Mouse (Mus musculus): ENCODE data around the gene Trhr2. TPM values are rescaled to one million over a fixed set of nuclear protein-coding genes. Genes with fewer than 3 reads are reported as not detected.
"Not testable (repeated sequence)": the region's sequence is repeated elsewhere in the genome, so short reads cannot be mapped to it uniquely, and the experiment has no call there.

Trhr2 gene
- polyA plus RNA-seq, 1 experiment = 1.8 TPM

DNA sequence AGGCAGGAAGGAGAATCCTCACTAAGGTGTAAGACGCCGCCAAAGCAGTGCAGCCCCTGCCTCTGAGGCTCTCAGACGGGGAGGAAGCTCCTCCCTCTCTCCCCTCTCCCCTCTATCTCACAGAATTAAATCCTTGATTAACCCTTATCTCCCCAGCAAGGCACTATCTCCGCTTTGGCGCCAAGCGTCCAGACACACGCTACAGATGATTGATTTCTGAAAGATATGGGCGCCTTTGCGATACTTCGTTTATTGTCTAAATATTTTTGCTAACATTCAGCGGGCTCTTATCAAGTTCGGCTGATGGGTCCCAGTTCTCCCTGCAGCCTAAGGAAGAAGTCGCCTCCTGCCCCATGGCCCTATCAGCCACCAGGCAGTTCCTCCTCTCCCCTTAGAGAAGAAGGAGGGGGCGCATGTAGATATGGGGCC, 34.4 kb downstream of the Trhr2 start:
- Histone ChIP-seq H3K27ac (ENCODE audit: insufficient read depth, low read length) (no peak overlapping the region), H3K4me3 (replicated peaks; ENCODE audit: insufficient read depth, low read depth, low read length) (no peak overlapping the region), H3K4me1 (ENCODE audit: control insufficient read depth, insufficient read depth, low read length) (peaks cover 15% of the 10 kb centered on the region), H3K27me3 (ENCODE audit: control insufficient read depth, insufficient read depth, low read length) (no peaks in the 10 kb centered on the region)
- WGBS = 85% methylated on average over 14 of the region's 14 CpGs
- DNase-seq = no peak
- TF ChIP-seq CTCF (IDR thresholded peaks at IDR 0.05; ENCODE audit: borderline replicate concordance, insufficient read depth, low read depth, low read length) (no peak), POLR2A (IDR thresholded peaks at IDR 0.05; ENCODE audit: borderline replicate concordance, insufficient read depth, low read length) (no peak)

DNA sequence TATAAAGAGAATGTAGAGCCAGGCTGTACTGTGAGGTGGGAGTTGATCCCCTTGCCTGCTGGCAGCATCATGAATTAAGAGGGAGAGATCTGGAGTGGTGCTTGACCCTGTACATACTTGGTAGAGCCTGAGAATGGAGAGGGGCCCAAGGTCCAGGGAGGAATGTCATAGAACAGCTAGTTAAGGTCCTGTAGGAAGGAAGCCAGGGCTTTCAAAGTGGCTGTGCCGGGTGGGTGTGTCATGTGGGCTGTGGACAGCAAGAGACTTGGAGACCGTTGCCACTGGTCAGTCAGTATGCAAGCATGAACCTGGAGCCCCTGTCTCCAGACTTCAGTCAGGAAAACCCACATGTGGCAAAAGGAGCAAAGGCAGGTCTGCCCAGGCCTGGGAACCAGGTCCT, 35.4 kb downstream of the Trhr2 start:
- no peak for DNase-seq
- peaks cover 22% of the 10 kb centered on the region for H3K4me1 ChIP-seq (ENCODE audit: control insufficient read depth, insufficient read depth, low read length)
- no peak overlapping the region for H3K27ac ChIP-seq (ENCODE audit: insufficient read depth, low read length)
- 92% methylated on average over 2 of the region's 2 CpGs for WGBS
- no peaks in the 10 kb centered on the region for H3K27me3 ChIP-seq (ENCODE audit: control insufficient read depth, insufficient read depth, low read length)
- H3K4me3 ChIP-seq (replicated peaks; ENCODE audit: insufficient read depth, low read depth, low read length) = no peak overlapping the region
- no peak for TF ChIP-seq POLR2A (IDR thresholded peaks at IDR 0.05; ENCODE audit: borderline replicate concordance, insufficient read depth, low read length)
- TF ChIP-seq CTCF (IDR thresholded peaks at IDR 0.05; ENCODE audit: borderline replicate concordance, insufficient read depth, low read depth, low read length) = no peak

DNA sequence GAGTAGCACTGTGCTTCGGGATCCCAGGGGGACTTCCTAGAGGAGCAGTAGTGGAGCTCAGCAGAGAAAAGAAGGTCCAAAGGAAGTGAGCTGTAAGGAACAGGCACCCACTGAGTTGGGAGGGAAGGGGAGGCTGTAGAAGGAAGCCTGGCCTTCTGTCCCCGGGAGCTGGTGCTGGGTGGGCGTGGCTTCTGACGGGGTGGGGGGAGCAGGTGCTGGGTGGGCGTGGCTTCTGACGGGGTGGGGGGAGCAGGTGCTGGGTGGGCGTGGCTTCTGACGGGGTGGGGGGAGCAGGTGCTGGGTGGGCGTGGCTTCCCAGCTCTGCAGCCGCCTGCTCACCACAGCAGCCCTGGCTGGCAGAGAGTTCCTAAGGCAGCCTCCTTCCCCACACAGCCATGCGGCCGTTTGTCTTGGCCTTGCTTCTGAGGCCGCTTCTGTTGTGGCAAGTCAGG, 36.6 kb downstream of the Trhr2 start:
- H3K27ac ChIP-seq (ENCODE audit: insufficient read depth, low read length) = not testable (repeated sequence)
- WGBS = 26% methylated on average over 13 of the region's 13 CpGs

DNA sequence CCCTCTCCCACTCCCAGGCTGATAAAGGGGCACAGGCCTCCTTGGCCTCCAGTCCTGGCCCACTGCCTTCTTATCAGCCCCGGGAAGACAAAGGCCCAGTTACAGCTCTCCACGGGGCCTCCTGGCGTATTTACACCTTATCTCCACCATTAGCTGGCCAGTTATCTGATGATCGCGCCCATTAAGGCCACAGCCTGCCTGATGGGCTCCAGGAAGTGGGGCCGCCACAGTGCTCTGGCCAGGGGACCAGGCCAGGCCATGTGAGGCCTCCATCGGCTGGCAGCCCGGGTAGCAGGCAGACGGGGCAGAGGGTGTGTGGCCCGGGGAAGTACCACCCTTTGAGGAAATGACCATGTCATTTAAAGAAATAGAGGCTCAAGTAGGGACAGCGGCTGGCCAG, 37.8 kb downstream of the Trhr2 start:
- DNase-seq = no peak
- H3K27me3 ChIP-seq (ENCODE audit: control insufficient read depth, insufficient read depth, low read length) = no peaks in the 10 kb centered on the region
- WGBS = 74% methylated on average over 11 of the region's 11 CpGs

More for the DNA sequence above, 36.6 kb downstream of the Trhr2 start:
- DNase-seq; H3K27me3 ChIP-seq (ENCODE audit: control insufficient read depth, insufficient read depth, low read length); H3K4me3 ChIP-seq (replicated peaks; ENCODE audit: insufficient read depth, low read depth, low read length): not testable (repeated sequence)
- H3K4me1 ChIP-seq (ENCODE audit: control insufficient read depth, insufficient read depth, low read length) = peaks cover 19% of the 10 kb centered on the region

DNA sequence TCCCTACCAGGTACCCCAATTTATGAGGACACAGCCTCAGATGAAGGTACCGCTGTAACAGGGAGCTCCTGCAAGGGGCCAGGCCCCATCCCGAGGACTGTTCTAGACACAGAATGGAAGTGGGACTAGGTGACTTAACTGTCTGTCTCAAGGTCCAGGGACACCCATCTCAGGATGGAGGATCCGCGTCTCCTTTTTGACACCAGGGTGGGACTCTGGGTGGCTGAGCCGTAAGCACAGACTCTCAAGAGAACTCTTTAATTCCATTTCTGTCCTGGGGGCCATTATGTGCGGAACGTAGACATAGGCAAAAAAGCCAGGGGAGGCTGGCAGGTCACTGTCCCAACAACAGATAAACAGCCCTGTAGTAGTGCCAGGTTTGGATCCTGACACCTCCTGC, 38.4 kb downstream of the Trhr2 start:
- no peak for TF ChIP-seq CTCF (IDR thresholded peaks at IDR 0.05; ENCODE audit: borderline replicate concordance, insufficient read depth, low read depth, low read length)
- no peak for TF ChIP-seq POLR2A (IDR thresholded peaks at IDR 0.05; ENCODE audit: borderline replicate concordance, insufficient read depth, low read length)
- H3K27ac ChIP-seq (ENCODE audit: insufficient read depth, low read length) = no peak overlapping the region
- WGBS = 98% methylated on average over 7 of the region's 7 CpGs

More for the DNA sequence above, 37.8 kb downstream of the Trhr2 start:
- Histone ChIP-seq H3K4me1 (ENCODE audit: control insufficient read depth, insufficient read depth, low read length) (peaks cover 13% of the 10 kb centered on the region), H3K27ac (ENCODE audit: insufficient read depth, low read length) (no peak overlapping the region), H3K4me3 (replicated peaks; ENCODE audit: insufficient read depth, low read depth, low read length) (no peak overlapping the region)
- TF ChIP-seq POLR2A (IDR thresholded peaks at IDR 0.05; ENCODE audit: borderline replicate concordance, insufficient read depth, low read length) (no peak), CTCF (IDR thresholded peaks at IDR 0.05; ENCODE audit: borderline replicate concordance, insufficient read depth, low read depth, low read length) (no peak)

DNA sequence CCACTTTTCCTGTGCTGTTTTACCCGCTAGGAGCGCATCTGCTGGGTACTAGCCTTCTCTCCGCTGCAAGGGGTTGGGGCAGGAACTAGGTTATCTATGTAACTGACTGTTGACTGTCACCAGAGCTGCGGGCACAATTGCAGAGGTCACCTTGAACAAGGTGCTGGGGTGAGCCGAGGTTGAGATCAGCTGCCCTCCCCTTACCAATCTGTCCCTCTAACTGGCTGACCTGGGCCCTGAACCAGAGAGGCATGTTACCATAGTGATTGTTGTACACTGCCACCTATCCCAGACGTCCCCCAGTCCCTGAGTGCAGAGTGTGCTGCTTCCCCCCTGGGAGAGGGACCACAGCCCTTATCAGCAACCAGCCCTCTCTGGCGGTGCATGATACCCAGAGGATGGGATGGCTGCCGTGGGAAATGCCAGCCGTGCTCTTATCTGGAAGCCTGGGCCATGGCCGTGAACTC, 39.1 kb downstream of the Trhr2 start:
- Histone ChIP-seq H3K4me3 (replicated peaks; ENCODE audit: insufficient read depth, low read depth, low read length) (no peak overlapping the region), H3K27me3 (ENCODE audit: control insufficient read depth, insufficient read depth, low read length) (no peaks in the 10 kb centered on the region), H3K4me1 (ENCODE audit: control insufficient read depth, insufficient read depth, low read length) (peaks cover 13% of the 10 kb centered on the region), H3K27ac (ENCODE audit: insufficient read depth, low read length) (no peak overlapping the region)
- DNase-seq = no peak
- TF ChIP-seq POLR2A (IDR thresholded peaks at IDR 0.05; ENCODE audit: borderline replicate concordance, insufficient read depth, low read length) (no peak), CTCF (IDR thresholded peaks at IDR 0.05; ENCODE audit: borderline replicate concordance, insufficient read depth, low read depth, low read length) (no peak)
- WGBS = 85% methylated on average over 10 of the region's 10 CpGs

More for the DNA sequence above, 38.4 kb downstream of the Trhr2 start:
- Histone ChIP-seq H3K4me3 (replicated peaks; ENCODE audit: insufficient read depth, low read depth, low read length) (no peak overlapping the region), H3K27me3 (ENCODE audit: control insufficient read depth, insufficient read depth, low read length) (no peaks in the 10 kb centered on the region), H3K4me1 (ENCODE audit: control insufficient read depth, insufficient read depth, low read length) (peaks cover 13% of the 10 kb centered on the region)
- no peak for DNase-seq

DNA sequence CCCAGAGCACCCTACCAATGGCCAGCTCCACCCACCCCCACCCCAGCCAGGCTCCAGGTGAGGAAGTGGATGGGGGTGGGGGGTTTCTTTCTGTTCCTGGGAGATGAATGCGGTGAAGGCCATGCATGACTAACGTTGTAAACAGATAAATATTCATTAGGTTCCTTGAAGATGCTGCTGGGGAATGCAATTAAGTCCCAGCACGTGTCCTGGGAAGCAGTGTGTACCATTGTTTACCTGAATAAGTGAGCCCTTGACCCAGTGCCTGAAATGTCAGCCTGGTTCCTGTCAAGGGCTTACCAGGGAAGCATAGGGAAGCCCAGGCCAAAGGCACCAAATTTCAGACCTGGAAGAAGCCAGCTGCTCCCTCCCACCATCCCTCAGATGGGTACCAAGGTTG, 40.0 kb downstream of the Trhr2 start:
- H3K27me3 ChIP-seq (ENCODE audit: control insufficient read depth, insufficient read depth, low read length) = no peaks in the 10 kb centered on the region
- no peak overlapping the region for H3K4me3 ChIP-seq (replicated peaks; ENCODE audit: insufficient read depth, low read depth, low read length)
- peaks cover 13% of the 10 kb centered on the region for H3K4me1 ChIP-seq (ENCODE audit: control insufficient read depth, insufficient read depth, low read length)
- no peak for DNase-seq
- WGBS = 49% methylated on average over 3 of the region's 3 CpGs
- H3K27ac ChIP-seq (ENCODE audit: insufficient read depth, low read length) = no peak overlapping the region
- TF ChIP-seq CTCF (IDR thresholded peaks at IDR 0.05; ENCODE audit: borderline replicate concordance, insufficient read depth, low read depth, low read length) (no peak), POLR2A (IDR thresholded peaks at IDR 0.05; ENCODE audit: borderline replicate concordance, insufficient read depth, low read length) (no peak)

DNA sequence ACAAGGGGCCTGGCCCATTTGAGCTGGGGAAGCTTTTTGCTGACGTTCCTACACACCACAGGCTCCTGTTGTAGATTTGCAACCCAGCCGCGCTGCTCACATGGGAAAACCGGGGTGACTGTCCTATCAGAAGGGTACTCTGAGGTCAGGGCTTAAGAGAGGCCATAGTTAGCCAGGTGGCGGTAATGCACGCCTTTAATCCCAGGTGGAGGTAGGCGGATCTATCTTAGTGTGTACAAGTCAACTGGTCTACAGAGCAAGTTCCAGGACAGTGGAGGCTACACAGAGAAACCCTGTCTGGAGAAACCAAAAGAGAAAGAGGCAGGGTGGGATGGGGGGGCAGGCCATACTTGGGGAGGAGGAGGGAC, 40.9 kb downstream of the Trhr2 start:
- 92% methylated on average over 7 of the region's 7 CpGs for whole genome bisulfite sequencing
- TF ChIP-seq POLR2A (IDR thresholded peaks at IDR 0.05; ENCODE audit: borderline replicate concordance, insufficient read depth, low read length) (no peak), CTCF (IDR thresholded peaks at IDR 0.05; ENCODE audit: borderline replicate concordance, insufficient read depth, low read depth, low read length) (no peak)
- no peaks in the 10 kb centered on the region for H3K27me3 ChIP-seq (ENCODE audit: control insufficient read depth, insufficient read depth, low read length)

More for the DNA sequence above, 40.9 kb downstream of the Trhr2 start:
- Histone ChIP-seq H3K27ac (ENCODE audit: insufficient read depth, low read length) (no peak overlapping the region), H3K4me3 (replicated peaks; ENCODE audit: insufficient read depth, low read depth, low read length) (no peak overlapping the region), H3K4me1 (ENCODE audit: control insufficient read depth, insufficient read depth, low read length) (peaks cover 13% of the 10 kb centered on the region)
- no peak for DNase-seq

All from cerebellum, adult 2 months (tissue).